Mouse (Mus musculus): ENCODE results near the gene Fes. TPM values are rescaled to one million over a fixed set of nuclear protein-coding genes. Genes with fewer than 3 reads are reported as not detected.

Fes gene
- polyA plus RNA-seq, 1 experiment: 0.82 TPM

DNA sequence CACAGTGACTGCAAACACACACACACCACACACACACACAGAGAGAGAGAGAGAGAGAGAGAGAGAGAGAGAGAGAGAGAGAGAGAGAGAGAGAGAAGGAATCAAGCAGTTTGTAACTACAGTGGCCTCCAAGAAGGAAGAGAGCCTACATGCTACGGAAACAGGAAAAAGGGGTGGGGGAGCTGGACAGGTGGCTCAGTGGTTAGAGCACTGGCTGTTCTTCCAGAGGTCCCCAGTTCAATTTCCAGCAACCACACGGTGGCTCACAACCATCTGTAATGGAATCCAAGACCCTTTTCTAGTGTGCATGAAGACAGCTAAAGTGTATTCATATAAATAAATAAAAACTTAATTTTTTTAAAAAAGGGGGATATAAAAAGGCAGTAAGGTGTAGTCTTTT, 15.1 kb downstream of the Fes start:
- TF ChIP-seq MYOD1 (IDR thresholded peaks at IDR 0.05; ENCODE audit: control insufficient read depth, insufficient read length, low read depth) (no peak), USF1 (IDR thresholded peaks at IDR 0.05; ENCODE audit: low read depth) (no peak), FOSL1 (IDR thresholded peaks at IDR 0.05; ENCODE audit: insufficient read depth, low read length, poor library complexity, severe bottlenecking) (no peak), MYOG (IDR thresholded peaks at IDR 0.05; ENCODE audit: control insufficient read depth, extremely low read depth, insufficient read length) (no peak), CTCF (IDR thresholded peaks at IDR 0.05; ENCODE audit: control insufficient read depth, insufficient read depth, insufficient read length) (no peak), MAX (IDR thresholded peaks at IDR 0.05) (no peak), CEBPB (IDR thresholded peaks at IDR 0.05; ENCODE audit: low read depth) (no peak)
- no peak overlapping the region for H3ac ChIP-seq (ENCODE audit: control insufficient read depth, insufficient read length, low read depth)
- H3K36me3 ChIP-seq (ENCODE audit: control insufficient read depth, insufficient read depth): no peaks in the 10 kb centered on the region
- H3K27me3 ChIP-seq (ENCODE audit: control insufficient read depth, insufficient read depth, insufficient read length): no peaks in the 10 kb centered on the region
- H3K79me3 ChIP-seq (ENCODE audit: low read depth): no peaks in the 10 kb centered on the region
- H3K79me2 ChIP-seq (ENCODE audit: control insufficient read depth, insufficient read depth): no peaks in the 10 kb centered on the region
- no peak overlapping the region for H3K4me3 ChIP-seq (ENCODE audit: insufficient read depth, poor library complexity, severe bottlenecking)

DNA sequence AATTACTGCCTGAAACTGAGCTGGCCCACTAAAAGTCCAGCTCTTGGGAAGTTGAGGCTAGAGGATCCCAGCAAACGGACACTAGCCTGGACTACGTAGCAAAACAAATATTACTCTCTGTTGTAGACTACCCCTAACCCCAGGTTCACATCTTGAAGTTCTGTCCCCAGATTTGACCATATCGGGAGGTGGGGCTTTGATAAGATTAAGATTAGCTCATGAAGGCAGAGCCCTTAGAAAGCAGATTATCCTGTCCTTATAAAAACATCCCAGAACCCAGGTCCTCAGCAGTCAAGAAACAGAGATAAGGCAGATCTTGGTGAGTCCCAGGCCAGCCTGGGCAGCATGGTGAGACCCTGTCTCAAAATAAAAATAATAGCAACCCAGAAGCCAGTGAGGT, 15.6 kb downstream of the Fes start:
- Histone ChIP-seq H3K36me3 (ENCODE audit: control insufficient read depth, insufficient read depth) (no peaks in the 10 kb centered on the region), H3K27me3 (ENCODE audit: control insufficient read depth, insufficient read depth, insufficient read length) (no peaks in the 10 kb centered on the region), H3K4me3 (ENCODE audit: insufficient read depth, poor library complexity, severe bottlenecking) (no peak overlapping the region), H3K79me2 (ENCODE audit: control insufficient read depth, insufficient read depth) (no peaks in the 10 kb centered on the region), H3K79me3 (ENCODE audit: low read depth) (no peaks in the 10 kb centered on the region), H3ac (ENCODE audit: control insufficient read depth, insufficient read length, low read depth) (no peak overlapping the region)
- TF ChIP-seq MAX (IDR thresholded peaks at IDR 0.05): no peak
- no peak for TF ChIP-seq CTCF (IDR thresholded peaks at IDR 0.05; ENCODE audit: control insufficient read depth, insufficient read depth, insufficient read length)
- no peak for TF ChIP-seq MYOG (IDR thresholded peaks at IDR 0.05; ENCODE audit: control insufficient read depth, extremely low read depth, insufficient read length)
- no peak for TF ChIP-seq FOSL1 (IDR thresholded peaks at IDR 0.05; ENCODE audit: insufficient read depth, low read length, poor library complexity, severe bottlenecking)
- no peak for TF ChIP-seq CEBPB (IDR thresholded peaks at IDR 0.05; ENCODE audit: low read depth)
- TF ChIP-seq USF1 (IDR thresholded peaks at IDR 0.05; ENCODE audit: low read depth): no peak
- no peak for TF ChIP-seq MYOD1 (IDR thresholded peaks at IDR 0.05; ENCODE audit: control insufficient read depth, insufficient read length, low read depth)

DNA sequence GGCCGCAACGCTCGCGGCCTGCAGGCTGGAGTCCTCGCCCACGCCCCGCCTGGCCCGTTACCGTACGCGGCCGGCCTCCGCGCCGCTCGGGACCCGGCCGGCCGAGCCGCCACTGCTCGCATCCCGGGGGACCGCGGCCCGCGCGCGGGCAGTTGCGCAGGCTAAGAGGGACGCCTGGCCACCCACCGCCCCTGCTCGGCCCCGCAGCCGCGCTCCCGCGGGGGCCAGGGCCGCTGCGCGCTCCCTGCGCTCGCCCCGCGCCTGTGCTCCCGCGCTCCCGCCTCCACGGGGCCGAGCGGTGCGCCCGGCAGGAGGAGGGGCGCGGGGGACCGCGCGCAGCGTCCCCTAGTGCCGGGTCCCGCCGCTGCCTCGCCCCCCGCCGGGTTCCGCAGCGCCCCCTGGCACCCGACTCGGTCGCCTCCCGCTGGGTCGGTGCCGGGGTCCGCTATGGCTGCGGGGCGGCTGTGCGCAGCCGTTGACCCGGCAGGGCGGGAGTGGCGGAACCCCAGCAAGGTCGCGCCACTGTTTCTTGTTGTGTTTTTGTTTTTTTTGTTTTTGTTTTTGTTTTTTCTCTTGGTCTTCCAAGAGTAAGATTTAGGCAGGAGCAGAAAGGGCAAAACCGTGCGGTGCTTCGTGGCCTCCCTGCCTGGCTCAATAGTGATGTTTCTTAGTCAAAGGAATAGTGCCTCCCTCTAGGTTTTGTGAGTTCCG, 16.6 kb downstream of the Fes start, which contains the start of gene Man2a2:
Gene Man2a2 (minus strand): TSS at position 335 of the 711 bp plus-strand sequence.
- no peaks in the 10 kb centered on the region for H3K79me3 ChIP-seq (ENCODE audit: low read depth)

DNA sequence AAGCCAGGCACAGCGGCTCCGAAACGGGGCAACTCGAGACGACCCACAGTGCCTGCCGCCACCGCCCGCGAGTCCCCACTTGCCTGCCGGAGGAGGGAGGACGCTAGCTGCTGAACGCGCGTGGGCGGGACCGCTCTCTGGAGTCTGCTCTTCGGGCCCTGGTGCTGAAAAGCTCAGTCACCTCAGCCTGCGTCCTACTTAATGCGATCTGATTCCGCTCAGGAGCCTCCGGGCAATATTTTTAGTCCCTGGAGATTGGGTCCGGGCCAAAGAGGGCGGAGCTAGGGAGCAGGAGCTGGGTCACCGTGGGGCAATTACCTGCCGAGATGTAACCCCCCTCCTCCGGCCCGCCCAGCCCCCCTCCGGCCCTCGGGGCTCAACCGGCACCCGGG, 17.1 kb downstream of the Fes start:
- no peak for TF ChIP-seq MYOD1 (IDR thresholded peaks at IDR 0.05; ENCODE audit: control insufficient read depth, insufficient read length, low read depth)
- TF ChIP-seq CTCF (IDR thresholded peaks at IDR 0.05; ENCODE audit: control insufficient read depth, insufficient read depth, insufficient read length): no peak
- TF ChIP-seq MYOG (IDR thresholded peaks at IDR 0.05; ENCODE audit: control insufficient read depth, extremely low read depth, insufficient read length): no peak
- TF ChIP-seq MAX (IDR thresholded peaks at IDR 0.05): no peak
- TF ChIP-seq FOSL1 (IDR thresholded peaks at IDR 0.05; ENCODE audit: insufficient read depth, low read length, poor library complexity, severe bottlenecking): no peak
- TF ChIP-seq USF1 (IDR thresholded peaks at IDR 0.05; ENCODE audit: low read depth): no peak
- no peak for TF ChIP-seq CEBPB (IDR thresholded peaks at IDR 0.05; ENCODE audit: low read depth)
- Histone ChIP-seq H3K36me3 (ENCODE audit: control insufficient read depth, insufficient read depth) (peaks cover 8% of the 10 kb centered on the region), H3K4me3 (ENCODE audit: insufficient read depth, poor library complexity, severe bottlenecking) (peak overlapping the region; percentile 49), H3K79me3 (ENCODE audit: low read depth) (no peaks in the 10 kb centered on the region), H3ac (ENCODE audit: control insufficient read depth, insufficient read length, low read depth) (peak overlapping the region; percentile 88), H3K27me3 (ENCODE audit: control insufficient read depth, insufficient read depth, insufficient read length) (no peaks in the 10 kb centered on the region), H3K79me2 (ENCODE audit: control insufficient read depth, insufficient read depth) (no peaks in the 10 kb centered on the region)

More for the DNA sequence above, 16.6 kb downstream of the Fes start, which contains the start of gene Man2a2:
- peaks cover 5% of the 10 kb centered on the region for H3K36me3 ChIP-seq (ENCODE audit: control insufficient read depth, insufficient read depth)
- TF ChIP-seq CTCF (IDR thresholded peaks at IDR 0.05; ENCODE audit: control insufficient read depth, insufficient read depth, insufficient read length): peak; percentile 100
- TF ChIP-seq CEBPB (IDR thresholded peaks at IDR 0.05; ENCODE audit: low read depth): no peak
- H3K79me2 ChIP-seq (ENCODE audit: control insufficient read depth, insufficient read depth): no peaks in the 10 kb centered on the region
- peak within 1 kb of the TSS; percentile 49 for H3K4me3 ChIP-seq (ENCODE audit: insufficient read depth, poor library complexity, severe bottlenecking)
- no peaks in the 10 kb centered on the region for H3K27me3 ChIP-seq (ENCODE audit: control insufficient read depth, insufficient read depth, insufficient read length)
- peak within 1 kb of the TSS; percentile 88 for H3ac ChIP-seq (ENCODE audit: control insufficient read depth, insufficient read length, low read depth)

DNA sequence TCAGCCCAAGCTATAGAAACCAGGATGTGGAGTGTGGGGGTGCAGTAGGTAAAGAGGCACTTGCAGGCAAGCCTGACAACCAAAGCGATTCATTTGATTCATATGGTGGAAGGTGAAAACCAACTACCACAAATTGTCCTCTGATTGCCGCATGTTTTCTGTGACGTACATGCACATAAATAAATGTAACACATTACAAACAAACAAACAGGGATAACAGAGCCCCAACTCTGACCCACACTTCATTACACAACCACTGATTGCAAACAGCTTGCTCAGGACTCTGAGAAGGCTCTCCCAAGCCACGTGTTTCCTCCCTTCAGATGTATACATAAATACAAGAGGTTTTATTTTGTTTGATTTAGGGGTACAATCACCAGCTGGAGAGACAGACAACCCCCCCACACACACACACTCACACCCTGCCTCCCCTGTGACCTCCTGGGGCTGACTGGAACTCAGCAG, 17.7 kb downstream of the Fes start:
- Histone ChIP-seq H3K79me3 (ENCODE audit: low read depth) (no peaks in the 10 kb centered on the region), H3K36me3 (ENCODE audit: control insufficient read depth, insufficient read depth) (peaks cover 8% of the 10 kb centered on the region), H3K79me2 (ENCODE audit: control insufficient read depth, insufficient read depth) (no peaks in the 10 kb centered on the region), H3K4me3 (ENCODE audit: insufficient read depth, poor library complexity, severe bottlenecking) (peak overlapping the region; percentile 49), H3K27me3 (ENCODE audit: control insufficient read depth, insufficient read depth, insufficient read length) (no peaks in the 10 kb centered on the region), H3ac (ENCODE audit: control insufficient read depth, insufficient read length, low read depth) (peak overlapping the region; percentile 88)
- TF ChIP-seq MYOG (IDR thresholded peaks at IDR 0.05; ENCODE audit: control insufficient read depth, extremely low read depth, insufficient read length) (no peak), CTCF (IDR thresholded peaks at IDR 0.05; ENCODE audit: control insufficient read depth, insufficient read depth, insufficient read length) (no peak), FOSL1 (IDR thresholded peaks at IDR 0.05; ENCODE audit: insufficient read depth, low read length, poor library complexity, severe bottlenecking) (no peak), MYOD1 (IDR thresholded peaks at IDR 0.05; ENCODE audit: control insufficient read depth, insufficient read length, low read depth) (no peak), CEBPB (IDR thresholded peaks at IDR 0.05; ENCODE audit: low read depth) (no peak), USF1 (IDR thresholded peaks at IDR 0.05; ENCODE audit: low read depth) (no peak), MAX (IDR thresholded peaks at IDR 0.05) (no peak)
